Mouse (Mus musculus) kidney, postnatal 0 days (tissue): ENCODE results near the gene Dock10. TPM values are rescaled to one million over a fixed set of nuclear protein-coding genes. Genes with fewer than 3 reads are reported as not detected.

ENCODE experiments used
- ATAC-seq: fragments of 200-750 bp; cut with Nextera tagmentation; replicated peaks from 2 replicates; pipeline ENCODE4 v1.8.0; 2017; ENCODE audit warnings: low read depth, moderate number of reproducible peaks, moderate TSS enrichment, moderate library complexity; ENCODE audit not compliant: low FRiP score
- DNase-seq: peaks from one replicate; pipeline ENCODE4 v3.0.0-alpha.2; 2016; ENCODE audit warnings: low spot score
- H3K27ac ChIP-seq: fragments of 300-500 bp; sonication (generic); 2 replicates; pipeline ENCODE4 v1.5.1; 2014; ENCODE audit warnings: mild to moderate bottlenecking
- H3K27me3 ChIP-seq: fragments of 300-500 bp; sonication (generic); 2 replicates; pipeline ENCODE4 v1.6.1; 2014; ENCODE audit warnings: low read length, mixed read lengths; ENCODE audit not compliant: insufficient read depth
- H3K36me3 ChIP-seq: fragments of 300-500 bp; sonication (generic); 2 replicates; pipeline ENCODE4 v1.6.1; 2014; ENCODE audit warnings: low read length, mixed read lengths; ENCODE audit not compliant: insufficient read depth
- H3K4me1 ChIP-seq: fragments of 300-500 bp; sonication (generic); replicated peaks from 2 replicates; pipeline ENCODE4 v1.6.1; 2014; ENCODE audit warnings: antibody characterized with exemption, low read length, mixed read lengths; ENCODE audit not compliant: insufficient read depth
- H3K4me2 ChIP-seq: fragments of 300-500 bp; sonication (generic); 2 replicates; pipeline ENCODE4 v1.6.1; 2014; ENCODE audit warnings: mild to moderate bottlenecking, low read length, moderate library complexity, mixed read lengths
- H3K4me3 ChIP-seq: fragments of 300-500 bp; sonication (generic); replicated peaks from 2 replicates; pipeline ENCODE4 v1.5.1; 2014; ENCODE audit warnings: low read depth, low read length
- H3K9ac ChIP-seq: fragments of 300-500 bp; sonication (generic); 2 replicates; pipeline ENCODE4 v1.6.1; 2014; ENCODE audit warnings: low read depth, low read length
- H3K9me3 ChIP-seq: fragments of 300-500 bp; sonication (generic); replicated peaks from 2 replicates; pipeline ENCODE4 v1.6.1; 2016; ENCODE audit warnings: low read length, inconsistent platforms, mixed read lengths
- CTCF ChIP-seq: IDR thresholded peaks from 2 replicates; pipeline ENCODE4 v1.5.1; 2016; ENCODE audit warnings: antibody characterized with exemption, low read depth, mild to moderate bottlenecking, moderate library complexity
- WGBS: fragments of 180-500 bp; shearing (Covaris S2); extraction: QIAGEN DNeasy Blood & Tissue Kit; methylation state at CpG from one replicate; pipeline ENCODE4 v1.1.7; 2014; 5-methylcytosine and 5-hydroxymethylcytosine counted together
- polyA plus RNA-seq: library from polyadenylated mRNA; unstranded; fragments of >200 nt; fragmentation: Nextera tagmentation; extraction: Ambion mirVana; gene quantifications from 2 replicates; pipeline ENCODE4 v1.2.1, GENCODE M21; 2015

Gene Dock10
- 2.4 and 2.6 TPM in 2 replicates for polyA plus RNA-seq

DNA sequence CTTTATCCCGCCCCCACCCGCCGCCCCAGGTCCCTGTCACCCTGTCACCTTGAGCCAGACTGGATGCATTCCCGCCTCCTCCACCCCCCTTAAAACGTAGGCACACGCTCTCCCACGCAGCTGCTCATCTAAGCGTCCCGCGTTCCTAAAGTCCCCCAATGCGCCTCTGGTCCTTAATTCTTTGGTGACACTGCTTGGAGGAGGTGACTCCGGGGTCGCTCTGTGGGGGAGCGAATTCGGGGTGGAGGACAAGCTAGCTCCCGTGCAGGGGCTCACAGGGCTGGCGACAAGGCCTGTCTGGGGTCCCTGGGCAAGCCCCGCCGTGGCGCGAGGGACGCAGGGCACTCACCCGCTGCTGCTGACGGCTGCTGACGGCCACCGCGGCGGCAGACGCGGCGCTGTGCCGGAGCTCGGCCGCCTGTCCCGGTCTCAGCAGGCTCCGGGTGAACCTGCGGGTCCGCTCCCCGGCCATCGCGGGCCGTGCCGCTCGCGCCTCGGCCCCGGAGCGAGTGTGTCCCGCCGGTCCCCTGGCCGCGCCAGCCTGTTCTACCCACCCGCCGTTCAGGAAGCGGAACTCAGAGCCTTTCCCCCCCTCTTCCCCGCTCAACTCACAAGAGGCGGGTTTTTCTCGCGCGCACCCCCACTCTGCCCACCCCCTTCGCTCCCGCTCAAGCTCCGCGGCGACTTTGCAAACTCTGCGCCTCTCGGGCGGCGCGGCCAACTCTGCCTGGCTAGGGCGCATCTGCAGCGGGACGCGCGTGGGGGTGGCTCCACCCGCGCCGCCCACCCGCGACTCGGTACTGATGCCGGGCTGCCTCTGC, at the start of gene Dock10:
Gene Dock10 (minus strand): TSS at position 551 of the 821 bp plus-strand sequence.
- TF ChIP-seq CTCF, result no peak
- peak within 1 kb of the TSS; percentile 49 for H3K9ac ChIP-seq
- under 1% methylated on average over 68 of the region's 82 CpGs for WGBS
- no peaks in the 10 kb centered on the region for H3K9me3 ChIP-seq
- H3K27me3 ChIP-seq, result no peaks in the 10 kb centered on the region
- ATAC-seq, result peak; percentile 83
- no peak within 1 kb of the TSS for H3K27ac ChIP-seq
- H3K4me2 ChIP-seq, result peak within 1 kb of the TSS; percentile 93
- peak within 1 kb of the TSS; percentile 58 for H3K4me3 ChIP-seq
- H3K36me3 ChIP-seq, result no peaks in the 10 kb centered on the region
- peaks cover 10% of the 10 kb centered on the region; the same call in 1 of the 2 replicates for H3K4me1 ChIP-seq
- DNase-seq, result peak; percentile 39

DNA sequence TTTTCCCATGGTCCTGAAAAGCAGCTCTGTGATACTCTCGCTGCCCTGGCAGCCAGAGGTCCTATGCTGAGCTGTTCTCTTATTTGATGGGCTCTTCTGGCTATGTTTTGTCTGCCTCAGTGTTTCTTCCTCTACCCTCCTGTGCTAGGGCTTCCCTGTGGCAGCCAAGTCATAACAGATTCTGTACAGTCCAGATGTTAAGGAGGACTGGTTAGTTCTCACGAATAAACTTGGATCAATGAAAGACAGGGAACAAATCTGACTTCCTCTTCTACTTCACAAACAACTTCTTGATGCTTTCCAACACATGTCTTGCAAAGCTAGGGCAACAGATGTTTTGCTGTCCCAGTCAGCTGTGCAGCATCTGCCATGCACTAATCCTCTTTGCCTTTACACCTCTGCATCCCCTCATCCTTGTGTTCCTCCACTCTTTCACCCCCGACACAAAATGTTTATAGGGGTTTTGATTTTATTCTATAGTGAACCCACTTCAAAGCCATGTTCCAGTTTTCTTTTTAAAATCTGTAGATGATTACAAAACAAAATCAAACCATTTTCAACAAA, 48.6 kb upstream of the Dock10 start:
- Histone ChIP-seq H3K27me3 (no peaks in the 10 kb centered on the region), H3K9me3 (no peaks in the 10 kb centered on the region), H3K36me3 (no peaks in the 10 kb centered on the region), H3K4me2 (no peak overlapping the region), H3K9ac (no peak overlapping the region), H3K27ac (no peak overlapping the region), H3K4me3 (no peak overlapping the region), H3K4me1 (no peaks in the 10 kb centered on the region)
- ATAC-seq, result no peak
- DNase-seq, result no peak
- TF ChIP-seq CTCF, result no peak
- WGBS, result 76% methylated on average over 3 of the region's 3 CpGs

DNA sequence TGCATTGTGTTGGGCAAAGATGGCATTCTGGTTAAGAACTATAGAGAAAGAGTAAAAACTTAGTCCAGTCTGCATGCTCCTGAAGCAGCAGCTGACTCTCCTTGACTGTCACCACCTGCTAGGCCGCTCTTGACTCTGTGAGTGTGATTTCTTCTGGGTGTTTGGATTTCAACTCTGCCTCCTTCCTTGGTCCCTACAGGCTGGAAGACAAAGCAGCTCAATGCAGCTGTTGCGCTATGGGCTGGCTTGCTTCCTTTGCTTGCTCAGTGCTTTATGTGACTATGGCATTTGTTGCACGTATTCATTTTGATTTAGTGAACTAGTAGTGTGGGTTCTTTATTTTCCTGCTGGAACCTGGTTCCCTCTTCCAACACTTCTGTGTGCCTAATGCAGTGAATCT, 43.7 kb upstream of the Dock10 start:
- Histone ChIP-seq H3K4me2 (no peak overlapping the region), H3K36me3 (no peaks in the 10 kb centered on the region), H3K27ac (no peak overlapping the region), H3K27me3 (no peaks in the 10 kb centered on the region), H3K4me3 (no peak overlapping the region), H3K9me3 (no peaks in the 10 kb centered on the region), H3K4me1 (no peaks in the 10 kb centered on the region), H3K9ac (no peak overlapping the region)
- 63% methylated on average over 3 of the region's 3 CpGs for WGBS
- no peak for DNase-seq
- ATAC-seq, result no peak
- TF ChIP-seq CTCF, result no peak

DNA sequence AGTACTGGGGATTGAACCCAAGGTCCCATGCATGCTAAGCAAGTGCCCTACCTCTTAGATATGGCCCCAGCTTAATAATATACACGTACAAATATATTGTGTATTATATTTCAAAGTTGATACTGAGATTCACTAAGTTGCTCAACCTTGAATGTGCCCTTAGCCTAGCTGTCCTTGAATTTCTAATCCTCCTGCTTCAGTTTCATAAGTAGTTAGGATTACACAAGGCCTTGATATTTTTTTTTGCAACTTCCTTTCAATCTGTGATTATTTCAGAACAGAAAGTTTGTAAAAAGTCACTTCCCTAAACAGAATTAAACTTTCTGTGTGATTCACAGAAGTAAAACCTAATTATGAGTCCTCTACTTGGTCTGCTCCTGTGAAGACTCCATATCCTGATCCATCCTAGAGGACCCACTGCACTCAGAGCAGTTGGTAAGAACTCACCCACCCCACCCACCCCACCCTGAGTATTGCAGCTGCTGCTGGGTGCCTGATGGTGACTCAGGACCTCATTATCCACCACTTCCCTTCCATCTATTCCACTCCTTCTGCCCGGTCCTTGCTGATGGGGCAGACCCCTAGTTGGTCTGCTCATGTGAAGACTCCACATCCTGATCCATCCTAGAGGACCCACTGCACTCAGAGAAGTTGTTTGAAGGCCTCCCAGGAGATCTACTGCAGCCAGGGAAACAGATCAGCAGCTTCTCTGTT, 26.9 kb upstream of the Dock10 start:
- H3K27ac ChIP-seq, result no peak overlapping the region
- DNase-seq, result no peak
- no peaks in the 10 kb centered on the region for H3K9me3 ChIP-seq
- no peak for ATAC-seq
- 79% methylated on average over 2 of the region's 2 CpGs for WGBS
- no peaks in the 10 kb centered on the region for H3K4me1 ChIP-seq
- no peak overlapping the region for H3K4me2 ChIP-seq
- H3K36me3 ChIP-seq, result no peaks in the 10 kb centered on the region
- no peak for TF ChIP-seq CTCF
- no peak overlapping the region for H3K4me3 ChIP-seq
- H3K27me3 ChIP-seq, result no peaks in the 10 kb centered on the region
- H3K9ac ChIP-seq, result no peak overlapping the region

DNA sequence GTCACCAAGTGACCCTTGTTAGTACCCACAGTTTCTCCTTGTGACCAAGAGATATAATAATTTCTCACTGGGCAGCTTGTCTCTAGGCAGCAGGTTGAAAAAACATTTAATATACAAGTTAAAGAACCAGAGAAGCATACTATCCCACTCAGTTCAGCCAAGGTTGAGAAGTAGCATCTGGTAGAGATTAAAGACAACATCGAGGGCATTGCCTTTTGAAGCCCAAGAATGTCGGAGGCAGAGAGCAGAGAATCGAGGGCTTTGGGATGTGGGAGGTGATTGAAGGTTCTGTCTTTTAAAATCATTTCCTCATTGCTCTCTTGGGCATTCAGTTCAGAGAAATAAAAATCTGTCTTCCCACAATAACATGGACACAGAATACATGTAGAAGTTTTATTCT, 25.8 kb upstream of the Dock10 start:
- whole genome bisulfite sequencing, result 36% methylated on average over 3 of the region's 3 CpGs
- no peaks in the 10 kb centered on the region for H3K4me1 ChIP-seq

DNA sequence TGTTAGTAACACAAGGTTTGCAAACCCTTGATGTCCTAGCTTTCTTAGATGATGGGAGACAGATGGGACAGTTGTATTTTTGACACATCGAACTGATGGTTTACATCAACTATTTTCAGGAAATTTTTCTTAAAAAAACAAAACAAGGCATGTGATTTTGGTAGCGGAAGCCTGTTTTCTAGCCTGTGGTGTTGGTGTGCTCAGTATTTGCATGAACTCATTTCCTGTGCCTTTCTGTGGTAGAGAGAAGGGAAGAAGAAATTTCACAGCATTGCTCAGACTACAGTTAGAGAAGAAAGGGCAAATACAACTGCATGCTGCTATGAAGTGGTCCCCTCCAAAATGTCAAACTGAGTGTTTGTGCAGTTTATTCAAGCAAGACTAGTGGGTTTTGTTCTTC, 7.2 kb upstream of the Dock10 start:
- no peak for TF ChIP-seq CTCF
- no peaks in the 10 kb centered on the region for H3K36me3 ChIP-seq
- H3K27ac ChIP-seq, result no peak overlapping the region
- no peaks in the 10 kb centered on the region for H3K27me3 ChIP-seq
- 68% methylated on average over 2 of the region's 2 CpGs for WGBS
- no peak overlapping the region for H3K4me2 ChIP-seq
- no peaks in the 10 kb centered on the region for H3K4me1 ChIP-seq
- no peak for ATAC-seq
- DNase-seq, result no peak
- H3K4me3 ChIP-seq, result no peak overlapping the region
- no peak overlapping the region for H3K9ac ChIP-seq
- H3K9me3 ChIP-seq, result no peaks in the 10 kb centered on the region

More for the DNA sequence above, 25.8 kb upstream of the Dock10 start:
- peak; percentile 20 for DNase-seq
- Histone ChIP-seq H3K4me3 (no peak overlapping the region), H3K4me2 (no peak overlapping the region), H3K27ac (no peak overlapping the region), H3K36me3 (no peaks in the 10 kb centered on the region), H3K9ac (no peak overlapping the region), H3K27me3 (no peaks in the 10 kb centered on the region), H3K9me3 (no peaks in the 10 kb centered on the region)
- ATAC-seq, result no peak
- no peak for TF ChIP-seq CTCF
